Mouse (Mus musculus) embryonic facial prominence, embryonic 13.5 days (tissue): ENCODE results near the gene Gm9821. TPM values are rescaled to one million over a fixed set of nuclear protein-coding genes. Genes with fewer than 3 reads are reported as not detected.
A peak's percentile ranks its signal among the peaks of the same experiment; 100 is the strongest.

ENCODE experiments used
- ATAC-seq: fragments of 200-750 bp; cut with Nextera tagmentation; 2 replicates; pipeline ENCODE4 v1.8.0; 2017; ENCODE audit warnings: low read depth; ENCODE audit not compliant: insufficient number of reproducible peaks, insufficient read depth, low FRiP score, low TSS enrichment
- H3K27ac ChIP-seq: fragments of 300-500 bp; sonication (generic); 2 replicates; pipeline ENCODE4 v1.5.1; 2015; ENCODE audit warnings: moderate library complexity, mild to moderate bottlenecking, inconsistent platforms
- H3K27me3 ChIP-seq: fragments of 300-500 bp; sonication (generic); 2 replicates; pipeline ENCODE4 v1.6.1; 2015; ENCODE audit warnings: mild to moderate bottlenecking, inconsistent platforms
- H3K36me3 ChIP-seq: fragments of 300-500 bp; sonication (generic); 2 replicates; pipeline ENCODE4 v1.6.1; 2015; ENCODE audit warnings: mild to moderate bottlenecking, inconsistent platforms
- H3K4me1 ChIP-seq: fragments of 300-500 bp; sonication (generic); 2 replicates; pipeline ENCODE4 v1.6.1; 2015; ENCODE audit warnings: inconsistent platforms
- H3K4me2 ChIP-seq: fragments of 300-500 bp; sonication (generic); 2 replicates; pipeline ENCODE4 v1.6.1; 2015; ENCODE audit warnings: moderate library complexity, mild to moderate bottlenecking, inconsistent platforms
- H3K4me3 ChIP-seq: fragments of 300-500 bp; sonication (generic); 2 replicates; pipeline ENCODE4 v1.5.1; 2015; ENCODE audit warnings: mild to moderate bottlenecking, inconsistent platforms
- H3K9ac ChIP-seq: fragments of 300-500 bp; sonication (generic); 2 replicates; pipeline ENCODE4 v1.6.1; 2015; ENCODE audit warnings: mild to moderate bottlenecking, inconsistent platforms
- H3K9me3 ChIP-seq: fragments of 300-500 bp; sonication (generic); 2 replicates; pipeline ENCODE4 v1.6.1; 2016; ENCODE audit warnings: inconsistent platforms
- WGBS: fragments of 180-500 bp; shearing (Covaris S2); methylation state at CpG from one replicate; pipeline ENCODE4 v1.1.7; 2015; ENCODE audit warnings: mixed read lengths; 5-methylcytosine and 5-hydroxymethylcytosine counted together
- polyA plus RNA-seq: library from polyadenylated mRNA; unstranded; fragments of >200 nt; fragmentation: Nextera tagmentation; extraction: Ambion mirVana; gene quantifications from 2 replicates; pipeline ENCODE4 v1.2.1, GENCODE M21; 2015

Gene Gm9821
- polyA plus RNA-seq, 1 experiment from 2014 or later, result 0.39 TPM

GRCm38 (mm10) chr2:91978547-91978946 lies 33.0 kb downstream of the Gm9821 start:
- no peak overlapping the region for H3K4me3 ChIP-seq
- H3K27ac ChIP-seq, result no peak overlapping the region
- 0 out of 2 replicates have a peak overlapping the region, but pooled peaks have one; percentile 11 for H3K9ac ChIP-seq
- 29% methylated on average over 2 of the region's 2 CpGs for WGBS
- peaks cover 4% of the 10 kb centered on the region; the same call in 1 of the 2 replicates for H3K36me3 ChIP-seq
- ATAC-seq, result no peak
- H3K4me1 ChIP-seq, result peaks cover 25% of the 10 kb centered on the region
- H3K27me3 ChIP-seq, result peaks cover 52% of the 10 kb centered on the region
- H3K4me2 ChIP-seq, result no peak overlapping the region
- H3K9me3 ChIP-seq, result no peaks in the 10 kb centered on the region; the same call in 1 of the 2 replicates

DNA sequence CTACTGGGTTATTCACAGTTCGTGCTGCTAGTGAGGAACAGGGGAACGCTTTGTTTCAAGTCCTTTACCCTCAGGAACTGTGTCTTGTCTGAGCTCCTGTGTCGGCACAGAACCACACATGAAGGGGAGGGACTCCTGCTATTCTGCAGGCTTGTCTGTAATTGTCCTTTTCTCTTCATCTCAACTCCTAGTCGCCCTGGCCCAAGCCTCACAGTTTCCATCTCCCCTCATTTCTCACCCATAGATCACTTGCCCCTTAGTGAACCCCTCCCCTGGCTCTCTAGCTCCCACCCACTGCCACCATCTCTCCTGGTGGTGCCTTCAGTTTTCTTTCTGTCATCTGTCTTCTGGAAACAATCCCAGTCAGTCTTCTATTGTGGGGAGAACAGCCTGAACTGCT lies 34.7 kb downstream of the Gm9821 start:
- Histone ChIP-seq H3K27me3 (peaks cover 35% of the 10 kb centered on the region), H3K4me2 (no peak overlapping the region), H3K4me1 (peaks cover 39% of the 10 kb centered on the region), H3K4me3 (no peak overlapping the region), H3K36me3 (peaks cover 4% of the 10 kb centered on the region; the same call in 1 of the 2 replicates), H3K9me3 (no peaks in the 10 kb centered on the region; the same call in 1 of the 2 replicates), H3K27ac (no peak overlapping the region), H3K9ac (no peak overlapping the region)
- no peak for ATAC-seq
- 12% methylated on average over 4 of the region's 4 CpGs for WGBS

DNA sequence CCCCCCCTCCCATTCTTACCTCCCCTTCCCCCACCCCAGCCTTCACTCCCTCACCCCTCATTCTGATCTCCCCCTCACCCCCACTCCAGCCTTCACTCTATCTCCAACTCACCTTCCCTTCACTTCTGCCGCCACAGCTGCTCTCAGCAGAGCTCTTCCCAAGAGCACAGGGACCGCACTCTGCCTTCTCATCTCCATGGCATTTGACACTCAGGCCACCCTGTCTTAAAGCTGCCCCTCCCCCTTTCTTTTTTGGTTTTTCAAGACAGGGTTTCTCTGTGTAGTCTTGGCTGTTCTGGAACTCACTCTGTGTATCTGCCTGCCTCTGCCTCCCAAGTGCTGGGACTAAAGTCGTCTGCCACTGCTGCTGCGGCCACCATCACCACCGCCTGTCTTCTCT lies 35.3 kb downstream of the Gm9821 start:
- Histone ChIP-seq H3K4me1 (peaks cover 34% of the 10 kb centered on the region), H3K4me3 (no peak overlapping the region), H3K9me3 (no peaks in the 10 kb centered on the region; the same call in 1 of the 2 replicates), H3K27ac (no peak overlapping the region), H3K36me3 (peaks cover 4% of the 10 kb centered on the region; the same call in 1 of the 2 replicates), H3K9ac (no peak overlapping the region), H3K4me2 (no peak overlapping the region), H3K27me3 (peaks cover 29% of the 10 kb centered on the region)
- WGBS, result 45% methylated on average over 5 of the region's 5 CpGs
- ATAC-seq, result no peak

GRCm38 (mm10) chr2:91984439-91984838 lies 38.9 kb downstream of the Gm9821 start:
- no peaks in the 10 kb centered on the region for H3K27me3 ChIP-seq

GRCm38 (mm10) chr2:91984906-91985525 lies 39.5 kb downstream of the Gm9821 start:
- Histone ChIP-seq H3K27me3 (no peaks in the 10 kb centered on the region), H3K9ac (0 out of 2 replicates have a peak overlapping the region, but pooled peaks have one; percentile 51), H3K36me3 (peaks cover 9% of the 10 kb centered on the region), H3K4me1 (peaks cover 21% of the 10 kb centered on the region), H3K9me3 (no peaks in the 10 kb centered on the region), H3K4me3 (no peak overlapping the region; the same call in 1 of the 2 replicates), H3K27ac (peak overlapping the region; percentile 41), H3K4me2 (peak overlapping the region; percentile 52)
- 35% methylated on average over 9 of the region's 9 CpGs for WGBS
- ATAC-seq, result no peak

More at GRCm38 (mm10) chr2:91984439-91984838, 38.9 kb downstream of the Gm9821 start:
- Histone ChIP-seq H3K9ac (peak overlapping the region; percentile 51; the same call in 1 of the 2 replicates), H3K27ac (peak overlapping the region; percentile 41), H3K36me3 (peaks cover 4% of the 10 kb centered on the region; the same call in 1 of the 2 replicates), H3K4me3 (peak overlapping the region; percentile 18), H3K4me2 (peak overlapping the region; percentile 52), H3K9me3 (no peaks in the 10 kb centered on the region), H3K4me1 (peaks cover 21% of the 10 kb centered on the region)
- WGBS, result 4% methylated on average over 13 of the region's 13 CpGs
- ATAC-seq, result peak; percentile 50; the same call in 1 of the 2 replicates

DNA sequence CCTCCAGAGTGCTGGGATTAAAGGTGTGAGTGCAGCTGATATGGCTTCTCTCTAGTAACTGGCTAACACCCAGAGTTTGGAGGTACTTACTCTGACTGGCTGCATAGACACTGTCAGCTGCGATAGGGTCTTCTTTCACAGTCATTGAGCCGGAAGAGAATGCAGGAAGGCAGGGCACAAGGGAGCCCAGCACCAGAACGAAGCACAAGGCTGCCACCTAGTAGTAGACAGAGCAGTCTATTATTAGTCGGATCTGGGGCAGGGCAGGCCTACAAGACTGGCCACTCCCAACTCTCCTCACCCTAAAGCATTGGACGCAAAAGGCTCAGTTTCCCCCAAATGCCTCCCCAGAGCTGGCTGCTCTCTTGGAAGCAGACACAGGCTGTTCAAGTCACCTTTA lies 40.6 kb downstream of the Gm9821 start:
- Histone ChIP-seq H3K27ac (no peak overlapping the region), H3K9me3 (no peaks in the 10 kb centered on the region), H3K4me3 (no peak overlapping the region), H3K36me3 (peaks cover 19% of the 10 kb centered on the region), H3K4me1 (peaks cover 17% of the 10 kb centered on the region), H3K9ac (no peak overlapping the region), H3K4me2 (no peak overlapping the region), H3K27me3 (no peaks in the 10 kb centered on the region)
- no peak for ATAC-seq
- WGBS, result 5% methylated on average over 5 of the region's 5 CpGs

DNA sequence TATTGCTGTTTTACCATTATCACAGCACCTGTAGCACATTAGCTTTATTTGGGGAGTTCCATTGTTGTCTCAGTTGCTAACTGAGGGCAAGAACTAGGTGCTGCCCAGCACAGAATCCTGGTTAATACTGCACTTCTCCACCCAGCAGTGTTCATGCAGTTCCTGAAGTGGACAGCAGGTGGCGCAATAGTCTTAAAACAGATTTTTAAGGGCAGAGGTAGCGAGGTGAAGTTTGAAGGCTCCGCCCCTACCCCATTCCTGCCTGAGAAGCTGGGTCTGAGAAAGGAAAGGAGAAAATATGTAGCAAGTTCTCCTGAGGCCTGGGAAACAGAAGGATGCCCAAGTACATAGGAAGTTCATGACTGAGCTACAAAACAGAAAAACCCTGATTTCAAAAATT lies 42.0 kb downstream of the Gm9821 start:
- H3K36me3 ChIP-seq, result peaks cover 21% of the 10 kb centered on the region
- no peak for ATAC-seq
- no peak overlapping the region for H3K27ac ChIP-seq
- WGBS, result 1% methylated on average over 3 of the region's 3 CpGs
- peaks cover 17% of the 10 kb centered on the region for H3K4me1 ChIP-seq
- no peak overlapping the region for H3K4me2 ChIP-seq
- H3K9me3 ChIP-seq, result no peaks in the 10 kb centered on the region
- H3K9ac ChIP-seq, result no peak overlapping the region
- H3K4me3 ChIP-seq, result no peak overlapping the region
- H3K27me3 ChIP-seq, result no peaks in the 10 kb centered on the region

GRCm38 (mm10) chr2:91989750-91990149 lies 44.2 kb downstream of the Gm9821 start:
- Histone ChIP-seq H3K27ac (no peak overlapping the region), H3K4me1 (peaks cover 8% of the 10 kb centered on the region), H3K9ac (no peak overlapping the region), H3K36me3 (peaks cover 17% of the 10 kb centered on the region), H3K27me3 (no peaks in the 10 kb centered on the region), H3K4me2 (no peak overlapping the region), H3K4me3 (no peak overlapping the region), H3K9me3 (no peaks in the 10 kb centered on the region)
- no peak for ATAC-seq

GRCm38 (mm10) chr2:91993409-91993808 lies 47.9 kb downstream of the Gm9821 start:
- no peak overlapping the region for H3K4me2 ChIP-seq
- 80% methylated on average over 3 of the region's 3 CpGs for WGBS
- no peak overlapping the region for H3K4me3 ChIP-seq
- no peak for ATAC-seq
- no peak overlapping the region for H3K27ac ChIP-seq
- H3K9me3 ChIP-seq, result no peaks in the 10 kb centered on the region
- H3K27me3 ChIP-seq, result no peaks in the 10 kb centered on the region
- H3K4me1 ChIP-seq, result no peaks in the 10 kb centered on the region
- H3K36me3 ChIP-seq, result peaks cover 17% of the 10 kb centered on the region
- no peak overlapping the region for H3K9ac ChIP-seq

- no peaks in the 10 kb centered on the region for H3K27me3 ChIP-seq
- H3K9ac ChIP-seq, result no peak overlapping the region
- no peak overlapping the region for H3K4me2 ChIP-seq
- 86% methylated on average over 5 of the region's 5 CpGs for WGBS
- no peak for ATAC-seq
- H3K36me3 ChIP-seq, result peaks cover 3% of the 10 kb centered on the region; the same call in 1 of the 2 replicates
- H3K4me3 ChIP-seq, result no peak overlapping the region
- no peaks in the 10 kb centered on the region for H3K9me3 ChIP-seq
- no peak overlapping the region for H3K27ac ChIP-seq
- H3K4me1 ChIP-seq, result no peaks in the 10 kb centered on the region
Measured at GRCm38 (mm10) chr2:91996006-91996405, 50.5 kb downstream of the Gm9821 start.
